Mouse (Mus musculus): ENCODE results near the gene A530084C06Rik. TPM values are rescaled to one million over a fixed set of nuclear protein-coding genes. Genes with fewer than 3 reads are reported as not detected.

Gene A530084C06Rik
- polyA plus RNA-seq, 1 experiment from 2014 or later: not detected

GRCm38 (mm10) chr13:31531186-31531585, 27.9 kb downstream of the A530084C06Rik start:
- H3K4me1 ChIP-seq (replicated peaks): peaks cover 8% of the 10 kb centered on the region; the same call in 1 of the 2 replicates
- no peaks in the 10 kb centered on the region for H3K36me3 ChIP-seq
- no peak overlapping the region for H3K27ac ChIP-seq (replicated peaks)
- peaks cover 71% of the 10 kb centered on the region for H3K27me3 ChIP-seq
- no peaks in the 10 kb centered on the region for H3K9me3 ChIP-seq
- ATAC-seq (ENCODE audit: low read depth): no peak
- no peak overlapping the region for H3K9ac ChIP-seq
- no peak overlapping the region for H3K4me3 ChIP-seq
- WGBS: 80% methylated on average over 5 of the region's 5 CpGs
- no peak overlapping the region for H3K4me2 ChIP-seq

- WGBS: 88% methylated on average over 4 of the region's 4 CpGs
- ATAC-seq (ENCODE audit: low read depth): no peak
- no peak overlapping the region for H3K4me2 ChIP-seq
- H3K36me3 ChIP-seq: no peaks in the 10 kb centered on the region
- H3K27me3 ChIP-seq: peaks cover 25% of the 10 kb centered on the region
- H3K9ac ChIP-seq: no peak overlapping the region
- no peak overlapping the region for H3K4me3 ChIP-seq
- H3K4me1 ChIP-seq (replicated peaks): no peaks in the 10 kb centered on the region
- no peak overlapping the region for H3K27ac ChIP-seq (replicated peaks)
- no peaks in the 10 kb centered on the region for H3K9me3 ChIP-seq
Observed at GRCm38 (mm10) chr13:31524976-31525375, 34.2 kb downstream of the A530084C06Rik start.

- no peaks in the 10 kb centered on the region for H3K9me3 ChIP-seq
- no peaks in the 10 kb centered on the region for H3K27me3 ChIP-seq
- no peak overlapping the region for H3K27ac ChIP-seq (replicated peaks)
- 89% methylated on average over 9 of the region's 9 CpGs for WGBS
- no peak overlapping the region for H3K4me3 ChIP-seq
- no peak for ATAC-seq (ENCODE audit: low read depth)
- no peak overlapping the region for H3K9ac ChIP-seq
- no peaks in the 10 kb centered on the region for H3K4me1 ChIP-seq (replicated peaks)
- no peak overlapping the region for H3K4me2 ChIP-seq
- no peaks in the 10 kb centered on the region for H3K36me3 ChIP-seq
Observed at GRCm38 (mm10) chr13:31518971-31519370, 40.2 kb downstream of the A530084C06Rik start.

GRCm38 (mm10) chr13:31518411-31518886, 40.7 kb downstream of the A530084C06Rik start:
- 56% methylated on average over 10 of the region's 10 CpGs for WGBS
- no peak overlapping the region for H3K27ac ChIP-seq (replicated peaks)
- no peak overlapping the region for H3K9ac ChIP-seq
- no peaks in the 10 kb centered on the region for H3K4me1 ChIP-seq (replicated peaks)
- H3K4me2 ChIP-seq: no peak overlapping the region
- H3K9me3 ChIP-seq: no peaks in the 10 kb centered on the region
- no peaks in the 10 kb centered on the region for H3K27me3 ChIP-seq
- no peak overlapping the region for H3K4me3 ChIP-seq
- H3K36me3 ChIP-seq: no peaks in the 10 kb centered on the region
- no peak for ATAC-seq (ENCODE audit: low read depth)

DNA sequence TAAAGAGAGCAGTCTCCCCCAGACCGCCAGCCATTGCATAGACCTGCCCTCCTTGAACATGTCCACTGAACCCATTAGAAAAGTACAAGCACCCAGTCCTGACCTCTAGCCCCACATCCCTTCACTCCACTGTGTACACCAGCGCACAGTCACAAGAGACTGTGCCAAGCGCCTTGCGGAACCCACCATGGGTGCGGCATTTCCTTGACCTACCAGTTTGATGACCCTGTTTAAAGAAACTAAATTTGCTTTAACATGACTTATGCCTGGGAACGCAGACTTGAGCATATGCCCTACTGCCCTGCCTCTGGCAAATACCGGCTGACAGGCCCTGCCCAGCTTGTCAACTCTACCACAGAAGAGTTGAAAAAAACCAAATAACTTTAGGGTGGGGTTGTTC, 43.9 kb downstream of the A530084C06Rik start:
- Histone ChIP-seq H3K9me3 (no peaks in the 10 kb centered on the region), H3K36me3 (no peaks in the 10 kb centered on the region), H3K4me3 (no peak overlapping the region), H3K9ac (no peak overlapping the region), H3K4me1 (replicated peaks) (no peaks in the 10 kb centered on the region), H3K27me3 (no peaks in the 10 kb centered on the region), H3K4me2 (no peak overlapping the region), H3K27ac (replicated peaks) (no peak overlapping the region)
- ATAC-seq (ENCODE audit: low read depth): no peak
- WGBS: 90% methylated on average over 7 of the region's 7 CpGs

DNA sequence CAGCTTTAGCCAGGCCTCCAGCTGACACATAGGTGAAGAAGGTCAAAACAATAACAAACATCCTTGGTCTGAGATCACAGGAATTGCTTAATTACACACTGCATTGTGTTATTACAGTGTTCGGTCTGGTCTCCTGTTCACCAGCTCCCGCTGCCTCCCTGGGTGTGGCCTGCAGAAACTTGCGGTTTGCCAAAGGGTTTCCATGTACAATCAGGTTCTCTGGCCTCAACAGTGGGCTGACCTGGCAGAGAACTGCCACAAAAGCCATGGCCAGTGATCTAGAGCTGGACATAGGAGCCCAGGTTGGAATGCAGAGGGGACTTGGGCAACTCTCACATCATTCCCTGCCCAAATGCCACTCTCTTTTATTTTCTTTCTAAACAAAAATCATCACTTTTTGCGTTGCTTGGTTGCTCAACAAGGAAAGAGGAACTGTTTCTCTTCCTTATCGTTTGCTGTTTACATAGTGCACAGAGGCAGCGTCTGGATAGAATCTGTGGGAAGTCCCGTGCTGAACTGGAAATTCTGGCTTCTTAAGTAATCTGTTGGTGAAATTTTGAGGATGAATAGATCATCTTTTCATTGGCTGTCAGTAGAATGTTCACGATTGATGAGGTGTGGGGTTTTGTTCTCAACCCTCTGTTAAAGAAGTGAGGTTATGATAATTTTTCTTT, 52.5 kb downstream of the A530084C06Rik start:
- Histone ChIP-seq H3K9me3 (no peaks in the 10 kb centered on the region), H3K4me1 (replicated peaks) (no peaks in the 10 kb centered on the region), H3K9ac (no peak overlapping the region), H3K4me3 (no peak overlapping the region), H3K27me3 (no peaks in the 10 kb centered on the region), H3K4me2 (no peak overlapping the region), H3K27ac (replicated peaks) (no peak overlapping the region), H3K36me3 (no peaks in the 10 kb centered on the region)
- WGBS: 76% methylated on average over 8 of the region's 8 CpGs
- no peak for ATAC-seq (ENCODE audit: low read depth)

Other genes starting within 250 kb of the A530084C06Rik start
- 2.3 and 2.5 TPM in 2 replicates for gene Foxq1, start 3.2 kb downstream of the A530084C06Rik start, polyA plus RNA-seq (2015; fragmentation: Nextera tagmentation; extraction: Ambion mirVana)
- gene Foxf2, start 66.5 kb upstream of the A530084C06Rik start, polyA plus RNA-seq (2015; fragmentation: Nextera tagmentation; extraction: Ambion mirVana): 5.0 and 5.5 TPM in 2 replicates
- gene Foxc1, start 247.3 kb upstream of the A530084C06Rik start, polyA plus RNA-seq (2015; fragmentation: Nextera tagmentation; extraction: Ambion mirVana): 2.4 and 2.6 TPM in 2 replicates

All from neural tube, embryonic 13.5 days (tissue).